Mouse (Mus musculus) colon, adult 2 months (tissue): ENCODE data around the gene Arl2. TPM values are rescaled to one million over a fixed set of nuclear protein-coding genes. Genes with fewer than 3 reads are reported as not detected.

Source experiments
- polyA plus RNA-seq: library from polyadenylated mRNA; depleted of rRNA; stranded (reverse); fragments of >200 nt; gene quantifications from 2 replicates; pipeline ENCODE4 v1.2.3, GENCODE M21; 2012; rRNA removed

Arl2 gene
- polyA plus RNA-seq: 95.4 and 114 TPM in 2 replicates

GRCm38 (mm10) chr19:6141394-6141749, at the start of gene Arl2:
Arl2 (minus strand) TSS chr19:6141548.

DNA sequence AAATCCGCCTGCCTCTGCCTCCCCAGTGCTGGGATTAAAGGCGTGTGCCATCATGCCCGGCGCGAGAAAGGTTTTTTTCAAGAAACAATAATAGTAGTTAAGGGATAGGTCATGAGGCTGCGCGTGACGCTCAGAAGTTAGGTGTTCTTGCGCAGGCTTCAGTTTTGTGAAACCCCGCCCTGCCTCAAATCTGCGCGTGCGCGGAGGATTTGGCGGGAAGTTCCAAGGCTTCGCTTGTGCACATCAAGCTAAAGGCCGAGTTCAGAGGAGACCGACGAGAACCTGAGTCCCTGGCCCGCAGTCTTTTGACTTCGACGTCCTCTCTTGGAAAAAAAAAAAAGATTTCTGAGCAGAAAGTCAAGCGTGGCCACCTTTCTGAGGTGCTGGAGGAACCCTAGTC, 42.8 kb upstream of the Arl2 start, which contains the start of gene Majin:
Majin (plus strand) TSS at position 258 of the 400 bp plus-strand sequence.

DNA sequence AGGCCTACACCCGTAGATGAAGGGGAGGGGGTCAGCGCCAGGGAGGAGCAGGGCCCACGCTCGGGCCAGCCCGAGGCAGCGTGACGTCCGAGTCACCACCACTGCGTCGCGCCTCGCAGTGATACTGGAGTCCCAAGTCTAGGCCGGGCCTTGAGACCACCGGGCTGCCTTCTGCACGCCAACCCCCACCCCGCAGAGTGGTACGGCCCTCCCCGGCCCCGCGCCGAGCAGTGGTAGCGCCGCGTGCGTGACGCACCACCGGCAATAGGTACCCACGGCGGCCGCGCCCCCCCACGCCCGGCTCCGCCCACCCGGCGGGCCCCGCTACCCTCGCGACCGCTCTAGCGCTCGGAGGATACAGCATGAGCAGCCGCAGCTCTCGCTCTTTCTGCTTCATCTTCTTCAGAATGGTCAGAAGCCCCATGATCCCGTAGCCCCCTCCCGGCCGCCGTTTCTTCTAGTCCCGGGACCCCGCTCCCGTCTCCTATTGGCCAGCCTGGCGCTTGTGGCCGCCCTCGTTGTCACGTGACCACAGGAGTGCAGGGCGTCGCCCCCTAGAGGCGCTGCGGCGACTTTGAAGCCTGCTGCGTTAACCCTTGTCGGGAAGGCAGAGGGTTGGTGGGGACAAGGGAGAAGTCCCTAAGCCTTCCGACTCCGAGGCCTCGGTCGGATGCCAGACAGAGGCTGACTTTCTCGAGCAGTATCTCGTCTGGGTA, 512 bp downstream of the Arl2 start, which contains the start of gene Batf2:
Batf2 (plus strand) TSS at position 306 of the 716 bp plus-strand sequence.

DNA sequence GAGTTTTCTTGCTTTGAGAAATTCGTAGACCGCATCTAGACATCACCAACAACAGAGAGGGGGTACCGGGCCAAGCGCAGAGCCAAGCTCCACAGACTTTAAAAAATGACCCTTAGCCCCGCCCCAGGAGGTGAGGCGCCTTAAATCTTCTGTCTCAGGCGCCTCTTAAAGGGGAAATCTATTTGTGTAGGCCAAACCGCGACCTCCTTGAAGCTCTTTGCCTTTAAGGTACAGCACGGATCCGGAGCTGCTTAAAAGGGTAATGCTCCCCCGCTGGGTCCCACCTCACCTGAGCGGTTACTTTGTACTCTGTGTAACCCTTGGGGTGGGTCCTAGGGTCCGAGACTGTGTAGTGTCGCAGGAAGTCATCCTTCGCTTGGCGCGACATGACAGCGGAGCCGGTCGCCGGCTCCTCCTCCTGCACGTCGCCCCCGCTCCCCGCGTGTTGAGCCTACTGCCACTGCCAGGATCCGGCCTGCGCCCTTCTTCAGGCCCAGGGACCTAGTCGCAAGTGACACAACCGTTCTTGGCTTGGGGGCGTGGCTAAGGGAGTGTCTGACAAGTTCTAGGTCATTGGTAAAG, 13.5 kb downstream of the Arl2 start, which contains the start of gene Snx15:
Snx15 (minus strand) TSS at position 545 of the 582 bp plus-strand sequence.

GRCm38 (mm10) chr19:6117986-6118676, 23.2 kb downstream of the Arl2 start, which contains the start of gene Sac3d1:
Sac3d1 (minus strand) TSS chr19:6118650.

DNA sequence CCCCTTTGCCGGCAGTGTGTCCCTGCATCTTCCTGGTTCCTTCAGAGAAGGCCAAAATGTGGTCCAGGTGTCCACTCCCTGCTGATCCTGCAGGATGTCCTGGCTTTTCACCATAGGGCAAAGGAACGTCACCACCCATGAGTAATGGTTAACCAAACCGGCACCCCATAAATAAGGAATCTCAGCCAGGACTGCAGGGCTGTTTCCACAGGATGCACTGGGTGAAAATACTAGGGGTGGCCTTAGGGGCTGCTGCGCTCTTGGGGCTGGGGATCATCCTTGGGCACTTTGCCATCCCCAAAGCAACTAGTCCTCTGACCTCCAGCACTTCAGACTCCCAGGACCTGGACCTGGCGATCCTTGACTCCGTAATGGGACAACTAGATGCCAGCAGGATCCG, 35.8 kb downstream of the Arl2 start, which contains the start of gene Naaladl1:
Naaladl1 (plus strand) TSS at position 197 of the 400 bp plus-strand sequence.

GRCm38 (mm10) chr19:6094119-6094518, 47.2 kb downstream of the Arl2 start, which contains the start of gene AC131692.1:
AC131692.1 (plus strand) TSS chr19:6094419.

DNA sequence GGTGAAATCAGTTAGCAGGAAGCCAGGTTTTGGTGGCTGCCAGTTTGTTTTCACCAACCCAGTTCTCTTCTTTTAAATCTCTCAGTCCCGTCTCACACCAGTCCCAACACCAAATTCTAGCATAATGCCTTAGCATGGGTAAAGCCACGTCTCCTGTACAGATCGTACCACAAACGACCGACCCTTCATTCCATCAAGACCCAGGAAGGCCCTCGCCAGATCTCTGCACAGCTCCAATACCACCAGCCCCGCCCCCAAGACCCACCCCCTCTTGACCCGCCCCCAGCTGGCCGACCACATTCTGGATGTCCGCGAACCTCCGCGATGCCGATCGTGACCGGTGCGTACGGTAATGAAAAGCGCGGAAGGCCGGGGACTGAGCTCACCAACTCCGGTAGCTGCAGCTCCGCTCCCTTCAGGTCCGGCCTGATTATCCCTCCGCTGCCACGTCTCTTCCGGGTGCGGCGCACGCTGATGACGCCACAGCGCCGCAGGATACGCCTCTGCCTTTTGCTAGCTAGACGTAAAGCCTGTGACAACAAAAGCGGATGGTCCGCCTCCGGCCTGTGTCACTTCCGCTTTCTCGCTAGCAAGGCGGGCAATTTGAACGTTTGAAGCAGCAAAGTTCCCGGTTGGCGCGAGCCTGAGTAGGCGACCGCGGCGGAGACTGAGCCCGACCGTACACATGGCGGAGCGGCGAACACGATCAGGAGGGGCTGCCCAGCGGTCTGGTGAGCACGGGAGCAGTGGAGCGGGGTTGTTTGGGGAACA, 56.7 kb downstream of the Arl2 start, which contains the start of the genes Zfpl1 and Cdca5:
Zfpl1 (minus strand) TSS at position 479 of the 771 bp plus-strand sequence.
Cdca5 (plus strand) TSS at position 506 of the 771 bp plus-strand sequence.

Other genes starting within 250 kb of the Arl2 start
- gene Tigd3, start 247.4 kb downstream of the Arl2 start, polyA plus RNA-seq: 0.57 and 0.62 TPM in 2 replicates
- 53.4 and 61.3 TPM in 2 replicates for gene Dpf2, start 228.5 kb downstream of the Arl2 start, polyA plus RNA-seq
- 7.0 and 7.3 TPM in 2 replicates for gene Cdc42ep2, start 216.7 kb downstream of the Arl2 start, polyA plus RNA-seq
- 22.8 and 27.7 TPM in 2 replicates for gene Pola2, start 177.3 kb downstream of the Arl2 start, polyA plus RNA-seq
- gene Slc22a20, start 155.4 kb downstream of the Arl2 start, polyA plus RNA-seq: 0.06 TPM in 1 of 2 replicates, not detected in the other
- 69.9 and 86.7 TPM in 2 replicates for gene Capn1, start 125.7 kb downstream of the Arl2 start, polyA plus RNA-seq
- gene Syvn1, start 95.0 kb downstream of the Arl2 start, polyA plus RNA-seq: 56.5 and 68.0 TPM in 2 replicates
- 11.1 and 13.7 TPM in 2 replicates for gene Mrpl49, start 83.8 kb downstream of the Arl2 start, polyA plus RNA-seq
- 2,245 and 2,287 TPM in 2 replicates for gene Fau, start 83.7 kb downstream of the Arl2 start, polyA plus RNA-seq
- gene Znhit2, start 80.4 kb downstream of the Arl2 start, polyA plus RNA-seq: 81.0 and 86.7 TPM in 2 replicates
- gene Tm7sf2, start 73.2 kb downstream of the Arl2 start, polyA plus RNA-seq: 68.6 and 88.1 TPM in 2 replicates
- 86.3 and 87.2 TPM in 2 replicates for gene Vps51, start 64.3 kb downstream of the Arl2 start, polyA plus RNA-seq
- gene Tmem262, start 61.5 kb downstream of the Arl2 start, polyA plus RNA-seq: 1.3 TPM in 1 of 2 replicates, not detected in the other
- gene Gm28374, start 59.3 kb downstream of the Arl2 start, polyA plus RNA-seq: 0.34 and 0.72 TPM in 2 replicates
- 96.4 and 116 TPM in 2 replicates for gene Zfpl1, start 56.6 kb downstream of the Arl2 start, polyA plus RNA-seq
- gene Cdca5, start 56.6 kb downstream of the Arl2 start, polyA plus RNA-seq: 3.2 and 4.1 TPM in 2 replicates
- gene AC131692.1, start 47.1 kb downstream of the Arl2 start, polyA plus RNA-seq: not detected in 2 replicates
- 17.8 and 47.8 TPM in 2 replicates for gene Naaladl1, start 35.8 kb downstream of the Arl2 start, polyA plus RNA-seq
- 60.1 and 60.7 TPM in 2 replicates for gene Sac3d1, start 22.9 kb downstream of the Arl2 start, polyA plus RNA-seq
- gene Snx15, start 13.2 kb downstream of the Arl2 start, polyA plus RNA-seq: 59.0 and 65.6 TPM in 2 replicates
- gene Batf2, start 565 bp downstream of the Arl2 start, polyA plus RNA-seq: 60.8 and 73.8 TPM in 2 replicates
- 0.12 and 0.91 TPM in 2 replicates for gene Majin, start 42.8 kb upstream of the Arl2 start, polyA plus RNA-seq
- 0.45 and 0.97 TPM in 2 replicates for gene Gpha2, start 84.8 kb upstream of the Arl2 start, polyA plus RNA-seq
- gene Ppp2r5b, start 94.3 kb upstream of the Arl2 start, polyA plus RNA-seq: 84.5 and 109 TPM in 2 replicates
- gene Atg2a, start 100.1 kb upstream of the Arl2 start, polyA plus RNA-seq: 61.7 and 63.2 TPM in 2 replicates
- 286 and 304 TPM in 2 replicates for gene Ehd1, start 135.2 kb upstream of the Arl2 start, polyA plus RNA-seq
- gene Cdc42bpg, start 164.9 kb upstream of the Arl2 start, polyA plus RNA-seq: 69.5 and 74.2 TPM in 2 replicates
- 50.2 and 51.0 TPM in 2 replicates for gene Men1, start 193.4 kb upstream of the Arl2 start, polyA plus RNA-seq
- 95.7 and 106 TPM in 2 replicates for gene Map4k2, start 199.6 kb upstream of the Arl2 start, polyA plus RNA-seq
- 147 and 199 TPM in 2 replicates for gene Sf1, start 222.1 kb upstream of the Arl2 start, polyA plus RNA-seq
- gene Pygm, start 242.9 kb upstream of the Arl2 start, polyA plus RNA-seq: 14.0 and 16.7 TPM in 2 replicates